Mouse (Mus musculus) MEL (cell line): Measurements from ENCODE around the gene Hoxa11. TPM values are rescaled to one million over a fixed set of nuclear protein-coding genes. Genes with fewer than 3 reads are reported as not detected.

Experiments used
- DNase-seq: peaks from one replicate; pipeline ENCODE4 v3.0.0; 2011; ENCODE audit warnings: low read depth, low spot score
- H3K27ac ChIP-seq: 2 replicates; pipeline ENCODE4 v1.5.1; 2012; ENCODE audit warnings: low read depth, mild to moderate bottlenecking, control low read depth, low read length, moderate library complexity; ENCODE audit not compliant: control insufficient read depth
- H3K27me3 ChIP-seq, 2 experiments: fragments of 150-350 bp in 1 of 2; sonication (generic) in 1 of 2; 2 replicates each; pipeline ENCODE4 v1.6.1; 2012; ENCODE audit warnings: low read length in 2 of 2, mild to moderate bottlenecking in 2 of 2, improper control_type of control experiment in 1 of 2, moderate library complexity in 1 of 2; ENCODE audit not compliant: insufficient read depth in 2 of 2, control insufficient read depth in 1 of 2
- H3K36me3 ChIP-seq, 2 experiments: 2 replicates each; pipeline ENCODE4 v1.6.1; 2012 to 2014; ENCODE audit warnings: low read length in 2 of 2, improper control_type of control experiment in 1 of 2, inconsistent platforms in 1 of 2, mild to moderate bottlenecking in 1 of 2; ENCODE audit not compliant: insufficient read depth in 2 of 2, control insufficient read depth in 1 of 2
- H3K4me1 ChIP-seq, 2 experiments: fragments of 150-350 bp in 1 of 2; sonication (generic) in 1 of 2; 2 replicates each; pipeline ENCODE4 v1.6.1; 2012; ENCODE audit warnings: low read length in 2 of 2, improper control_type of control experiment in 1 of 2, mild to moderate bottlenecking in 1 of 2; ENCODE audit not compliant: insufficient read depth in 2 of 2, control insufficient read depth in 1 of 2
- H3K4me3 ChIP-seq, 2 experiments: fragments of 150-350 bp in 1 of 2; sonication (generic) in 1 of 2; 2 replicates each; pipeline ENCODE4 v1.5.1; 2012; ENCODE audit warnings: low read depth in 2 of 2, low read length in 2 of 2, mild to moderate bottlenecking in 2 of 2, moderate library complexity in 2 of 2, control low read depth in 1 of 2, improper control_type of control experiment in 1 of 2; ENCODE audit not compliant: control insufficient read depth in 1 of 2, insufficient read depth in 1 of 2
- H3K79me2 ChIP-seq: 2 replicates; pipeline ENCODE4 v1.6.1; 2012; ENCODE audit warnings: mild to moderate bottlenecking, low read length, moderate library complexity; ENCODE audit not compliant: control insufficient read depth, poor library complexity, insufficient read depth
- H3K9ac ChIP-seq: 2 replicates; pipeline ENCODE4 v1.6.1; 2012; ENCODE audit warnings: low read depth, mild to moderate bottlenecking, control low read depth, low read length, moderate library complexity; ENCODE audit not compliant: control insufficient read depth, poor library complexity, severe bottlenecking
- H3K9me3 ChIP-seq: fragments of 150-350 bp; sonication (generic); replicated peaks from 2 replicates; pipeline ENCODE4 v1.6.1; 2012; ENCODE audit warnings: mild to moderate bottlenecking, low read length, improper control_type of control experiment, moderate library complexity; ENCODE audit not compliant: insufficient read depth
- CTCF ChIP-seq, 3 experiments: IDR thresholded peaks in 2 of 3; conservative IDR thresholded peaks in 1 of 3; 2 replicates each; pipeline ENCODE4 v1.5.1; 2011 to 2012; ENCODE audit warnings: low read length in 3 of 3, low read depth in 2 of 3, mild to moderate bottlenecking in 2 of 3, improper control_type of control experiment in 1 of 3, inconsistent platforms in 1 of 3, mixed read lengths in 1 of 3, moderate library complexity in 1 of 3; ENCODE audit not compliant: control insufficient read depth in 1 of 3, insufficient read depth in 1 of 3, poor library complexity in 1 of 3, severe bottlenecking in 1 of 3
- EP300 ChIP-seq, 2 experiments: IDR thresholded peaks; 2 replicates each; pipeline ENCODE4 v1.6.1; 2011; ENCODE audit warnings: improper control_type of control experiment in 2 of 2, low read length in 2 of 2, low read depth in 1 of 2, mild to moderate bottlenecking in 1 of 2
- ETS1 ChIP-seq: IDR thresholded peaks from 2 replicates; pipeline ENCODE4 v1.6.1; 2012; ENCODE audit warnings: low read depth, mild to moderate bottlenecking, inconsistent platforms, low read length, improper control_type of control experiment, moderate library complexity
- JUND ChIP-seq: IDR thresholded peaks from 2 replicates; pipeline ENCODE4 v1.6.1; 2011; ENCODE audit warnings: low read depth, mild to moderate bottlenecking, improper control_type of control experiment, low read length
- KAT2A ChIP-seq: conservative IDR thresholded peaks from 2 replicates; pipeline ENCODE4 v1.6.1; 2012; ENCODE audit warnings: low read depth, low read length, improper control_type of control experiment, inconsistent platforms
- MAZ ChIP-seq: IDR thresholded peaks from 2 replicates; pipeline ENCODE4 v1.6.1; 2012; ENCODE audit warnings: low read depth, mild to moderate bottlenecking, inconsistent platforms, low read length, improper control_type of control experiment
- MXI1 ChIP-seq: IDR thresholded peaks from 2 replicates; pipeline ENCODE4 v1.6.1; 2011; ENCODE audit warnings: mild to moderate bottlenecking, low read depth, low read length, improper control_type of control experiment
- MYB ChIP-seq: IDR thresholded peaks from 2 replicates; pipeline ENCODE4 v1.6.1; 2011; ENCODE audit warnings: mild to moderate bottlenecking, low read depth, low read length, improper control_type of control experiment
- NELFE ChIP-seq: IDR thresholded peaks from 2 replicates; pipeline ENCODE4 v1.6.1; 2011; ENCODE audit warnings: low read depth, low read length, improper control_type of control experiment
- POLR2AphosphoS2 ChIP-seq: IDR thresholded peaks from 2 replicates; pipeline ENCODE4 v1.6.1; 2011; ENCODE audit warnings: low read length, improper control_type of control experiment
- POLR2AphosphoS5 ChIP-seq: IDR thresholded peaks from 2 replicates; pipeline ENCODE4 v1.6.1; 2012; ENCODE audit warnings: low read depth, borderline replicate concordance, mild to moderate bottlenecking, inconsistent platforms, low read length, moderate library complexity, mixed read lengths
- RAD21 ChIP-seq: IDR thresholded peaks from 2 replicates; pipeline ENCODE4 v1.6.1; 2011; ENCODE audit warnings: mild to moderate bottlenecking, low read depth, low read length, improper control_type of control experiment
- SIN3A ChIP-seq: IDR thresholded peaks from 2 replicates; pipeline ENCODE4 v1.6.1; 2012; ENCODE audit warnings: low read length, improper control_type of control experiment, inconsistent platforms
- TAL1 ChIP-seq: IDR thresholded peaks from 2 replicates; pipeline ENCODE4 v1.6.1; 2012; ENCODE audit warnings: mild to moderate bottlenecking, inconsistent platforms, low read length, moderate library complexity, mixed read lengths
- USF1 ChIP-seq: IDR thresholded peaks from 2 replicates; pipeline ENCODE4 v1.6.1; 2014; ENCODE audit warnings: low read depth, mild to moderate bottlenecking, inconsistent platforms, low read length, improper control_type of control experiment, moderate library complexity
- USF2 ChIP-seq, 2 experiments: IDR thresholded peaks; 2 replicates each; pipeline ENCODE4 v1.6.1; 2011 to 2012; ENCODE audit warnings: improper control_type of control experiment in 2 of 2, low read length in 2 of 2, borderline replicate concordance in 1 of 2, inconsistent platforms in 1 of 2, low read depth in 1 of 2, mild to moderate bottlenecking in 1 of 2; ENCODE audit not compliant: insufficient read depth in 1 of 2
- ZMIZ1 ChIP-seq: IDR thresholded peaks from 2 replicates; pipeline ENCODE4 v1.6.1; 2012; ENCODE audit warnings: low read depth, mild to moderate bottlenecking, inconsistent platforms, low read length, improper control_type of control experiment, moderate library complexity
- ZNF384 ChIP-seq: IDR thresholded peaks from 2 replicates; pipeline ENCODE4 v1.6.1; 2012; ENCODE audit warnings: low read depth, mild to moderate bottlenecking, inconsistent platforms, low read length, improper control_type of control experiment
- polyA plus RNA-seq, 2 experiments: library from polyadenylated mRNA; stranded (reverse) in 1 of 2; unstranded in 1 of 2; fragments of >175 nt in 1 of 2; fragments of >200 nt in 1 of 2; gene quantifications; 2 replicates each; pipeline versions ENCODE4 v1.2.1 to v1.2.4; 2012; ENCODE audit warnings: low replicate concordance in 2 of 2, low read depth in 1 of 2; ENCODE audit not compliant: insufficient read length in 2 of 2, insufficient read depth in 1 of 2, missing spikeins in 1 of 2
- total RNA-seq: library from RNA; depleted of rRNA; stranded (reverse); fragments of 300-350 nt; gene quantifications from 2 replicates; pipeline ENCODE4 v1.2.3, GENCODE M21; 2012

Hoxa11 gene
- total and polyA plus RNA-seq, 3 experiments: not detected

- H3K36me3 ChIP-seq: no peaks in the 10 kb centered on the region
- H3K4me1 ChIP-seq: no peaks in the 10 kb centered on the region
- H3K9ac ChIP-seq: no peak overlapping the region
- H3K9me3 ChIP-seq: no peaks in the 10 kb centered on the region
- no peak overlapping the region for H3K4me3 ChIP-seq
- no peak for DNase-seq
- H3K79me2 ChIP-seq: no peaks in the 10 kb centered on the region
- no peak for TF ChIP-seq CTCF (IDR thresholded peaks at IDR 0.05 in 2 of 3, conservative IDR thresholded peaks at IDR 0.05 in 1 of 3; ENCODE audit: control insufficient read depth in 1 of 3, insufficient read depth in 1 of 3, low read depth in 2 of 3, low read length in 3 of 3, poor library complexity in 1 of 3, severe bottlenecking in 1 of 3)
- H3K27ac ChIP-seq: no peak overlapping the region
- H3K27me3 ChIP-seq: no peaks in the 10 kb centered on the region
Observed at GRCm38 (mm10) chr6:52234428-52235140, 11.0 kb downstream of the Hoxa11 start.

DNA sequence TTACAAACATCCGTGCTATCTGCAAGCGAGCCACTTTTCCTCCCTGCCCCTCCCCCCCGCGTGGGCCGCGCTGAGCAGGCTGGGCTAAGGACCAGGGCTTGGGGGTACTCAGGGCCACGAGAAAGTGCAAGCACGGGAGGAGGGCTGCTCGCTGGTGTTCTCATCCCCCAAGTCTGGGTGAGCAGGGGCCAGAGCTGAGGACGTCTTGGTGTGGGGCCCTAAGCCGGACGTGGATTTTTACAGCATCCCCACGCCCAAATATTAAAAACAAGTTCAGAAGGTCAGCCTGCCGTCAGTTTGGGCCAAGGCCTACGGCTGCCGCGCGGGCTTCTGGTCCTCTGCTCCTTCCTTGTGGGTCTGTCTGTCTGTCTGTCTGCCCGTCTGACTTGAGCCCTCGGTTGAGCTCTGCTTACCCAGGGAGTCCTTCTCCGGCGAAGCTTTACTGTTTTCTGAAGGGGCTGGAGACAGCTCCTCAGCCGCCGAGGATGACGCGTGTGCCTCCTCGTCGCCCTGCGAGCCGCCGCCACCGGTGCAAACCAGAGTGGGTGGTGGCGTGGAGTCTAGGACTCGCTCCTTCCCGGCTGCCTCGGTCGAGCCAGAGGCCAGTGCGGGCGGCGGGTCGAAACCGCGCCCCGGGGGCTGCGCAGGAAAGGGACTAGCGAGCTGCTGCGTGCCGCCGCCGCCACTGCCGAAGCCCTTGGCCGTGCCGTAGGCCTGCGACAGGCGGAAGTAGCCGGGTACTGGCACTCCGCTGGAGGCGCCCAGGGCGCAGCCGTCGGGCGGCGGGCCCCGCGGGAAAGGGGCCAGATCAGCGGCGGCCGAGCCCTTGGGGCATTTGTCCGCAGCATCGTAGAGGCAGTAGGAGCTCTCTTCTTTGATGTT is 11.8 kb downstream of the Hoxa11 start:
- H3K9ac ChIP-seq: no peak overlapping the region
- H3K36me3 ChIP-seq: no peaks in the 10 kb centered on the region
- TF ChIP-seq EP300 (IDR thresholded peaks at IDR 0.05; ENCODE audit: low read depth in 1 of 2, low read length in 2 of 2) (no peak), USF1 (no peak), NELFE (no peak), MAZ (no peak), POLR2AphosphoS5 (no peak), JUND (no peak), MXI1 (no peak), ETS1 (no peak), USF2 (IDR thresholded peaks at IDR 0.05; ENCODE audit: borderline replicate concordance in 1 of 2, insufficient read depth in 1 of 2, low read depth in 1 of 2, low read length in 2 of 2) (no peak), SIN3A (no peak), KAT2A (no peak), ZNF384 (no peak), ZMIZ1 (no peak), MYB (no peak), RAD21 (no peak), POLR2AphosphoS2 (no peak), TAL1 (no peak)
- no peak overlapping the region for H3K27ac ChIP-seq
- H3K27me3 ChIP-seq: no peaks in the 10 kb centered on the region
- H3K79me2 ChIP-seq: no peaks in the 10 kb centered on the region
- no peak overlapping the region for H3K4me3 ChIP-seq
- H3K9me3 ChIP-seq: no peaks in the 10 kb centered on the region
- no peaks in the 10 kb centered on the region for H3K4me1 ChIP-seq
- DNase-seq: no peak
